Mouse (Mus musculus): Measurements from ENCODE around the gene Ankdd1b. TPM values are rescaled to one million over a fixed set of nuclear protein-coding genes. Genes with fewer than 3 reads are reported as not detected.

The Ankdd1b gene
- polyA plus RNA-seq, 3 experiments from 2014 or later: not detected

- ATAC-seq: no peak
Measured at GRCm38 (mm10) chr13:96405518-96405917, 65.5 kb downstream of the Ankdd1b start.

GRCm38 (mm10) chr13:96401251-96401650 lies 69.7 kb downstream of the Ankdd1b start:
- no peak for ATAC-seq

GRCm38 (mm10) chr13:96389301-96389700 lies 81.7 kb downstream of the Ankdd1b start:
- no peak for ATAC-seq

GRCm38 (mm10) chr13:96388042-96388888 lies 82.7 kb downstream of the Ankdd1b start, which contains the start of gene Poc5:
Gene Poc5, plus strand, starts transcription at chr13:96388294.
- ATAC-seq: peak; percentile 98

GRCm38 (mm10) chr13:96377883-96378282 lies 93.1 kb downstream of the Ankdd1b start:
- ATAC-seq: no peak

- ATAC-seq: no peak
Measured at GRCm38 (mm10) chr13:96376871-96377270, 94.1 kb downstream of the Ankdd1b start.

- ATAC-seq: no peak
Measured at GRCm38 (mm10) chr13:96375519-96375918, 95.5 kb downstream of the Ankdd1b start.

Other genes with a start within 250 kb of the Ankdd1b start
- 10 to 100 TPM; 11.6 to 15.1 (median 12.6) TPM for gene Poc5, start 82.9 kb downstream of the Ankdd1b start, polyA plus RNA-seq (2017; shearing (Covaris generic))
- not detected for gene Gm17622, start 19.5 kb upstream of the Ankdd1b start, polyA plus RNA-seq (2017; shearing (Covaris generic))
- gene Polk, start 71.4 kb upstream of the Ankdd1b start, polyA plus RNA-seq (2017; shearing (Covaris generic)): 10 to 100 TPM; 21.3 to 29.1 (median 21.8) TPM
- 10 to 100 TPM in 1 of 3 experiments, 1 to 10 TPM in 2; 5.5 to 12.1 (median 9.0) TPM for gene Col4a3bp, start 71.4 kb upstream of the Ankdd1b start, polyA plus RNA-seq (2017; shearing (Covaris generic))
- 10 to 100 TPM; 44.2 to 73.9 (median 53.7) TPM for gene Hmgcr, start 199.7 kb upstream of the Ankdd1b start, polyA plus RNA-seq (2017; shearing (Covaris generic))

Data from inflammation-experienced regulatory T-cells, adult 6 months (primary cell).